Mouse (Mus musculus): ENCODE results near the gene Rps6ka4. TPM values are rescaled to one million over a fixed set of nuclear protein-coding genes. Genes with fewer than 3 reads are reported as not detected.

The Rps6ka4 gene
- polyA plus RNA-seq, 1 experiment from 2014 or later, result 4.0 TPM

DNA sequence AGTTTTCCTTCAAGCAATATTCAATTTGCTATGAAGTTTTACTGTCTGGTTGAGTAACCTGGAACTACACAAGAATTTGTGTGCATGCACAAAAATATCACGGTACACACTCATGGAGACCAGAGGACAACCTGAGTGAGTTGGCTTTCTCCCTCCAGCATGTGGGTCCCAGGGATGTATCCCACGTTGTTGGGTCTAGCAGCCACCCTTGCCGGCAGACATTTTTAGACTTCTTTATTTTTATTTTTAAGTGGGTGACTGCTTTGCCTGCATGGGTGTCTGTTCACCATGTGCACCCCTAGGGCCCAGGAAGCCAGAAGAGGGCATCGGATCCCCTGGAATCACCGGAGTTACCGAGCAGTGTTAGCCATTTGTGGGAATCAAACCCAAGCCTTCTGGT, 15.1 kb downstream of the Rps6ka4 start:
- H3K4me2 ChIP-seq, result no peak overlapping the region
- no peak overlapping the region for H3K9ac ChIP-seq
- H3K4me3 ChIP-seq, result no peak overlapping the region
- peaks cover 7% of the 10 kb centered on the region for H3K4me1 ChIP-seq
- H3K27ac ChIP-seq, result no peak overlapping the region
- peaks cover 32% of the 10 kb centered on the region for H3K27me3 ChIP-seq
- no peaks in the 10 kb centered on the region for H3K9me3 ChIP-seq (replicated peaks)
- WGBS, result 90% methylated on average over 6 of the region's 6 CpGs
- no peaks in the 10 kb centered on the region for H3K36me3 ChIP-seq (ENCODE audit: poor library complexity, severe bottlenecking)
- ATAC-seq, result no peak

GRCm38 (mm10) chr19:6820538-6821195, 19.8 kb downstream of the Rps6ka4 start:
- 79% methylated on average over 13 of the region's 13 CpGs for WGBS

GRCm38 (mm10) chr19:6819143-6819827, 21.2 kb downstream of the Rps6ka4 start:
- H3K27me3 ChIP-seq, result no peaks in the 10 kb centered on the region
- no peak overlapping the region for H3K27ac ChIP-seq
- 41% methylated on average over 10 of the region's 10 CpGs for whole genome bisulfite sequencing

More at GRCm38 (mm10) chr19:6820538-6821195, 19.8 kb downstream of the Rps6ka4 start:
- H3K9ac ChIP-seq, result no peak overlapping the region
- no peaks in the 10 kb centered on the region for H3K9me3 ChIP-seq (replicated peaks)
- H3K27me3 ChIP-seq, result no peaks in the 10 kb centered on the region
- no peak overlapping the region for H3K4me3 ChIP-seq
- no peak for ATAC-seq
- peaks cover 3% of the 10 kb centered on the region; the same call in 1 of the 2 replicates for H3K4me1 ChIP-seq
- no peak overlapping the region for H3K4me2 ChIP-seq
- H3K27ac ChIP-seq, result no peak overlapping the region
- H3K36me3 ChIP-seq (ENCODE audit: poor library complexity, severe bottlenecking), result no peaks in the 10 kb centered on the region

DNA sequence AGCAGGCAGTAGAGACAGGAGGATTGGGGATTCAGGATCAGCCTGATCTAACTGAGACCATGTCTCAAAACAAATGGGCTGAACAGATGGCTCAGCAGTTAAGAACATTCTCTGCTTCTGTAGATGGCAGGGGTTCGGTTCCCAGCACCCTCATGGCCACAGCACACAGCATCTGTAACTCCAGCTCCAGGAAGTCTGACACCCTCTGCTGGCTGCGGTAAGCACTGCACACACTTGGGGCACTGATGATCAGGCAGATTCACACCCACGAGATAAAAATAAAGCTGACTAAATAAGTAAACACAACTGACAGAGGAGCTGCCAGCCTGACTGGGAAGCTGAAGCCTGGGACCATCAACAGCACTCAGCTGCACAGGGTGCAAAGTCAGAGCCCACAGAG, 25.5 kb downstream of the Rps6ka4 start:
- Histone ChIP-seq H3K27me3 (no peaks in the 10 kb centered on the region), H3K9ac (no peak overlapping the region), H3K4me3 (no peak overlapping the region), H3K9me3 (replicated peaks) (no peaks in the 10 kb centered on the region), H3K36me3 (ENCODE audit: poor library complexity, severe bottlenecking) (no peaks in the 10 kb centered on the region), H3K4me1 (peaks cover 11% of the 10 kb centered on the region), H3K27ac (no peak overlapping the region), H3K4me2 (no peak overlapping the region)
- WGBS, result 91% methylated on average over 3 of the region's 3 CpGs
- no peak for ATAC-seq

More at GRCm38 (mm10) chr19:6819143-6819827, 21.2 kb downstream of the Rps6ka4 start:
- Histone ChIP-seq H3K9me3 (replicated peaks) (no peaks in the 10 kb centered on the region), H3K4me3 (no peak overlapping the region), H3K4me1 (peaks cover 6% of the 10 kb centered on the region), H3K9ac (no peak overlapping the region), H3K36me3 (ENCODE audit: poor library complexity, severe bottlenecking) (no peaks in the 10 kb centered on the region), H3K4me2 (no peak overlapping the region)
- ATAC-seq, result no peak

- H3K4me3 ChIP-seq, result no peak overlapping the region
- no peaks in the 10 kb centered on the region for H3K9me3 ChIP-seq (replicated peaks)
- ATAC-seq, result no peak
- no peaks in the 10 kb centered on the region for H3K36me3 ChIP-seq (ENCODE audit: poor library complexity, severe bottlenecking)
- H3K27ac ChIP-seq, result no peak overlapping the region
- H3K4me1 ChIP-seq, result peaks cover 10% of the 10 kb centered on the region
- no peak overlapping the region for H3K9ac ChIP-seq
- H3K4me2 ChIP-seq, result no peak overlapping the region
- no peaks in the 10 kb centered on the region for H3K27me3 ChIP-seq
- 42% methylated on average over 4 of the region's 4 CpGs for WGBS
These were observed 26.1 kb downstream of the Rps6ka4 start for GRCm38 (mm10) chr19:6814366-6814765.

Small RNAs within 50 kb of the gene (microRNA-seq; reads per million reads assigned to microRNA genes)
- gene Mir5046, result not detected

Other genes starting within 250 kb of the Rps6ka4 start
- 0.19 and 0.71 TPM in 2 replicates for gene Ccdc88b, start 17.6 kb upstream of the Rps6ka4 start, polyA plus RNA-seq (2015; fragmentation: Nextera tagmentation; extraction: Ambion mirVana)
- gene Trmt112, start 69.1 kb upstream of the Rps6ka4 start, polyA plus RNA-seq (2015; fragmentation: Nextera tagmentation; extraction: Ambion mirVana), result 141 and 167 TPM in 2 replicates
- gene Prdx5, start 69.5 kb upstream of the Rps6ka4 start, polyA plus RNA-seq (2015; fragmentation: Nextera tagmentation; extraction: Ambion mirVana), result 186 and 201 TPM in 2 replicates
- 15.3 and 15.7 TPM in 2 replicates for gene Esrra, start 81.2 kb upstream of the Rps6ka4 start, polyA plus RNA-seq (2015; fragmentation: Nextera tagmentation; extraction: Ambion mirVana)
- gene Catsperz, start 84.7 kb upstream of the Rps6ka4 start, polyA plus RNA-seq (2015; fragmentation: Nextera tagmentation; extraction: Ambion mirVana), result 0.74 TPM in 1 of 2 replicates, not detected in the other
- gene Kcnk4, start 93.9 kb upstream of the Rps6ka4 start, polyA plus RNA-seq (2015; fragmentation: Nextera tagmentation; extraction: Ambion mirVana), result 0.25 TPM in 1 of 2 replicates, not detected in the other
- gene Bad, start 101.2 kb upstream of the Rps6ka4 start, polyA plus RNA-seq (2015; fragmentation: Nextera tagmentation; extraction: Ambion mirVana), result 72.4 and 79.3 TPM in 2 replicates
- 32.4 and 32.8 TPM in 2 replicates for gene Gpr137, start 101.8 kb upstream of the Rps6ka4 start, polyA plus RNA-seq (2015; fragmentation: Nextera tagmentation; extraction: Ambion mirVana)
- gene Ppp1r14b, start 134.3 kb upstream of the Rps6ka4 start, polyA plus RNA-seq (2015; fragmentation: Nextera tagmentation; extraction: Ambion mirVana), result 106 and 139 TPM in 2 replicates
- 11.0 TPM in 2 replicates for gene Plcb3, start 135.8 kb upstream of the Rps6ka4 start, polyA plus RNA-seq (2015; fragmentation: Nextera tagmentation; extraction: Ambion mirVana)
- gene Fkbp2, start 139.9 kb upstream of the Rps6ka4 start, polyA plus RNA-seq (2015; fragmentation: Nextera tagmentation; extraction: Ambion mirVana), result 86.9 and 97.9 TPM in 2 replicates
- gene Vegfb, start 147.0 kb upstream of the Rps6ka4 start, polyA plus RNA-seq (2015; fragmentation: Nextera tagmentation; extraction: Ambion mirVana), result 33.4 and 34.6 TPM in 2 replicates
- gene Dnajc4, start 151.9 kb upstream of the Rps6ka4 start, polyA plus RNA-seq (2015; fragmentation: Nextera tagmentation; extraction: Ambion mirVana), result 19.1 and 19.8 TPM in 2 replicates
- 19.1 TPM in 2 replicates for gene Nudt22, start 155.5 kb upstream of the Rps6ka4 start, polyA plus RNA-seq (2015; fragmentation: Nextera tagmentation; extraction: Ambion mirVana)
- gene Trpt1, start 155.5 kb upstream of the Rps6ka4 start, polyA plus RNA-seq (2015; fragmentation: Nextera tagmentation; extraction: Ambion mirVana), result 15.2 and 16.9 TPM in 2 replicates
- 3.0 and 3.9 TPM in 2 replicates for gene Fermt3, start 178.8 kb upstream of the Rps6ka4 start, polyA plus RNA-seq (2015; fragmentation: Nextera tagmentation; extraction: Ambion mirVana)
- 289 and 311 TPM in 2 replicates for gene Stip1, start 199.3 kb upstream of the Rps6ka4 start, polyA plus RNA-seq (2015; fragmentation: Nextera tagmentation; extraction: Ambion mirVana)
- gene Macrod1, start 216.2 kb upstream of the Rps6ka4 start, polyA plus RNA-seq (2015; fragmentation: Nextera tagmentation; extraction: Ambion mirVana), result 3.3 and 4.4 TPM in 2 replicates